Mouse (Mus musculus): ENCODE results near the gene Mki67.

- no peak for TF ChIP-seq CTCF (IDR thresholded peaks at IDR 0.05; ENCODE audit: extremely low read depth, insufficient read depth, insufficient read length, insufficient replicate concordance)
- no peak for TF ChIP-seq POLR2A (IDR thresholded peaks at IDR 0.05; ENCODE audit: low read depth, low read length)
Observed at GRCm38 (mm10) chr7:135721436-135721992, 5.4 kb upstream of the Mki67 start.

Measured in spleen, adult 2 months (tissue).